Mouse (Mus musculus) limb, embryonic 14.5 days (tissue): ENCODE measurements around the gene Mapkapk3. TPM values are rescaled to one million over a fixed set of nuclear protein-coding genes. Genes with fewer than 3 reads are reported as not detected.

Source experiments
- ATAC-seq: fragments of 200-750 bp; cut with Nextera tagmentation; 2 replicates; pipeline ENCODE4 v1.8.0; 2017; ENCODE audit warnings: low read depth, moderate number of reproducible peaks, moderate TSS enrichment; ENCODE audit not compliant: low FRiP score
- DNase-seq: peaks from one replicate; pipeline ENCODE4 v3.0.0-alpha.2; 2015; ENCODE audit warnings: low spot score
- H3K27ac ChIP-seq: fragments of 300-500 bp; sonication (generic); replicated peaks from 2 replicates; pipeline ENCODE4 v1.5.1; 2014; ENCODE audit warnings: low read depth, mild to moderate bottlenecking, low read length, moderate library complexity, mixed read lengths
- H3K27me3 ChIP-seq: fragments of 300-500 bp; sonication (generic); 2 replicates; pipeline ENCODE4 v1.6.1; 2014; ENCODE audit warnings: low read length, mixed read lengths; ENCODE audit not compliant: control insufficient read depth, insufficient read depth
- H3K36me3 ChIP-seq: fragments of 300-500 bp; sonication (generic); 2 replicates; pipeline ENCODE4 v1.6.1; 2014; ENCODE audit warnings: mild to moderate bottlenecking, low read length, moderate library complexity, mixed read lengths; ENCODE audit not compliant: control insufficient read depth, insufficient read depth
- H3K4me1 ChIP-seq: fragments of 300-500 bp; sonication (generic); 2 replicates; pipeline ENCODE4 v1.6.1; 2014; ENCODE audit warnings: antibody characterized with exemption, low read length, mixed read lengths; ENCODE audit not compliant: control insufficient read depth, insufficient read depth
- H3K4me2 ChIP-seq: fragments of 300-500 bp; sonication (generic); replicated peaks from 2 replicates; pipeline ENCODE4 v1.6.1; 2014; ENCODE audit warnings: low read depth, mild to moderate bottlenecking, low read length, moderate library complexity; ENCODE audit not compliant: severe bottlenecking
- H3K4me3 ChIP-seq: fragments of 300-500 bp; sonication (generic); replicated peaks from 2 replicates; pipeline ENCODE4 v1.5.1; 2014; ENCODE audit warnings: low read length
- H3K9ac ChIP-seq: fragments of 300-500 bp; sonication (generic); 2 replicates; pipeline ENCODE4 v1.6.1; 2014; ENCODE audit warnings: mild to moderate bottlenecking, low read depth, low read length, moderate library complexity; ENCODE audit not compliant: severe bottlenecking
- H3K9me3 ChIP-seq: fragments of 300-500 bp; sonication (generic); 2 replicates; pipeline ENCODE4 v1.6.1; 2016; ENCODE audit warnings: low read length; ENCODE audit not compliant: control insufficient read depth
- POLR2A ChIP-seq: fragments of 200-500 bp; IDR thresholded peaks from 2 replicates; pipeline ENCODE4 v1.8.0; 2012; ENCODE audit warnings: inconsistent platforms, mild to moderate bottlenecking, moderate library complexity, borderline replicate concordance; ENCODE audit not compliant: insufficient read depth, insufficient read length; ENCODE audit errors: extremely low read depth
- WGBS: fragments of 180-500 bp; shearing (Covaris S2); extraction: QIAGEN DNeasy Blood & Tissue Kit; methylation state at CpG from one replicate; pipeline ENCODE4 v1.1.7; 2014; 5-methylcytosine and 5-hydroxymethylcytosine counted together
- polyA plus RNA-seq, 2 experiments: library from polyadenylated mRNA; depleted of rRNA in 1 of 2; stranded (reverse) in 1 of 2; unstranded in 1 of 2; fragments of >200 nt; fragmentation: Nextera tagmentation in 1 of 2; extraction: Ambion mirVana in 1 of 2; gene quantifications; 2 replicates each; pipeline versions ENCODE4 v1.2.1 to v1.2.3; 2012 to 2014

Gene Mapkapk3
- polyA plus RNA-seq, 2 experiments: 9.7 to 15.2 TPM

- peaks cover 17% of the 10 kb centered on the region for H3K36me3 ChIP-seq
- peaks cover 9% of the 10 kb centered on the region; the same call in 1 of the 2 replicates for H3K4me1 ChIP-seq
- no peak overlapping the region for H3K4me3 ChIP-seq
- H3K9ac ChIP-seq: no peak overlapping the region
- WGBS: 81% methylated on average over 6 of the region's 6 CpGs
- DNase-seq: no peak
- H3K9me3 ChIP-seq: no peaks in the 10 kb centered on the region
- TF ChIP-seq POLR2A: no peak
- no peak for ATAC-seq
- H3K27me3 ChIP-seq: no peaks in the 10 kb centered on the region
- no peak overlapping the region for H3K4me2 ChIP-seq
- H3K27ac ChIP-seq: no peak overlapping the region
Observed at GRCm38 (mm10) chr9:107334356-107334755, 44.7 kb upstream of the Mapkapk3 start.

- 52% methylated on average over 2 of the region's 2 CpGs for WGBS
- peaks cover 6% of the 10 kb centered on the region; the same call in 1 of the 2 replicates for H3K4me1 ChIP-seq
- DNase-seq (no peak), ATAC-seq (no peak)
- no peaks in the 10 kb centered on the region for H3K27me3 ChIP-seq
- TF ChIP-seq POLR2A: no peak
- no peak overlapping the region for H3K9ac ChIP-seq
- H3K9me3 ChIP-seq: no peaks in the 10 kb centered on the region
- H3K4me3 ChIP-seq: no peak overlapping the region
- no peak overlapping the region for H3K4me2 ChIP-seq
- peaks cover 20% of the 10 kb centered on the region for H3K36me3 ChIP-seq
- H3K27ac ChIP-seq: no peak overlapping the region
Observed at GRCm38 (mm10) chr9:107333686-107334085, 44.0 kb upstream of the Mapkapk3 start.

GRCm38 (mm10) chr9:107330791-107331190 lies 41.1 kb upstream of the Mapkapk3 start:
- peaks cover 20% of the 10 kb centered on the region for H3K36me3 ChIP-seq
- TF ChIP-seq POLR2A: no peak
- no peak for ATAC-seq
- no peaks in the 10 kb centered on the region for H3K27me3 ChIP-seq
- no peak overlapping the region for H3K4me3 ChIP-seq
- H3K4me2 ChIP-seq: no peak overlapping the region
- no peaks in the 10 kb centered on the region for H3K9me3 ChIP-seq
- no peak for DNase-seq
- H3K9ac ChIP-seq: no peak overlapping the region
- WGBS: 85% methylated on average over 6 of the region's 6 CpGs
- H3K27ac ChIP-seq: no peak overlapping the region
- no peaks in the 10 kb centered on the region for H3K4me1 ChIP-seq

GRCm38 (mm10) chr9:107327879-107328620 lies 38.4 kb upstream of the Mapkapk3 start:
- ATAC-seq: no peak
- TF ChIP-seq POLR2A: no peak
- Histone ChIP-seq H3K36me3 (peaks cover 17% of the 10 kb centered on the region), H3K27me3 (no peaks in the 10 kb centered on the region), H3K9ac (no peak overlapping the region), H3K9me3 (no peaks in the 10 kb centered on the region), H3K4me3 (no peak overlapping the region), H3K27ac (no peak overlapping the region), H3K4me1 (no peaks in the 10 kb centered on the region; the same call in 1 of the 2 replicates), H3K4me2 (no peak overlapping the region)
- no peak for DNase-seq
- WGBS: 91% methylated on average over 16 of the region's 16 CpGs

- no peak overlapping the region for H3K27ac ChIP-seq
- DNase-seq: no peak
- no peak for ATAC-seq
- no peaks in the 10 kb centered on the region for H3K27me3 ChIP-seq
- no peak overlapping the region for H3K4me3 ChIP-seq
- H3K9me3 ChIP-seq: no peaks in the 10 kb centered on the region
- H3K4me2 ChIP-seq: no peak overlapping the region
- H3K4me1 ChIP-seq: no peaks in the 10 kb centered on the region; the same call in 1 of the 2 replicates
- H3K9ac ChIP-seq: no peak overlapping the region
- peaks cover 7% of the 10 kb centered on the region; the same call in 1 of the 2 replicates for H3K36me3 ChIP-seq
- 81% methylated on average over 7 of the region's 7 CpGs for WGBS
- TF ChIP-seq POLR2A: no peak
Observed at GRCm38 (mm10) chr9:107325904-107326303, 36.2 kb upstream of the Mapkapk3 start.
